Mouse (Mus musculus) heart, postnatal 0 days (tissue): ENCODE data around the gene Depdc5. TPM values are rescaled to one million over a fixed set of nuclear protein-coding genes. Genes with fewer than 3 reads are reported as not detected.

Experiments used
- ATAC-seq: fragments of 200-750 bp; cut with Nextera tagmentation; 2 replicates; pipeline ENCODE4 v1.8.0; 2017; ENCODE audit warnings: low read depth, moderate number of reproducible peaks, moderate library complexity; ENCODE audit not compliant: insufficient read depth
- DNase-seq: peaks from one replicate; pipeline ENCODE4 v3.0.0-alpha.2; 2016; ENCODE audit warnings: low spot score
- H3K27ac ChIP-seq: fragments of 300-500 bp; sonication (generic); 2 replicates; pipeline ENCODE4 v1.5.1; 2014; ENCODE audit warnings: low read depth, mild to moderate bottlenecking
- H3K27me3 ChIP-seq: fragments of 300-500 bp; sonication (generic); 2 replicates; pipeline ENCODE4 v1.6.1; 2014; ENCODE audit warnings: low read length, mixed read lengths; ENCODE audit not compliant: control insufficient read depth, insufficient read depth
- H3K36me3 ChIP-seq: fragments of 300-500 bp; sonication (generic); replicated peaks from 2 replicates; pipeline ENCODE4 v1.6.1; 2014; ENCODE audit warnings: low read length, mixed read lengths; ENCODE audit not compliant: control insufficient read depth, insufficient read depth
- H3K4me1 ChIP-seq: fragments of 300-500 bp; sonication (generic); 2 replicates; pipeline ENCODE4 v1.6.1; 2014; ENCODE audit warnings: antibody characterized with exemption; ENCODE audit not compliant: control insufficient read depth, insufficient read depth
- H3K4me2 ChIP-seq: fragments of 300-500 bp; sonication (generic); 2 replicates; pipeline ENCODE4 v1.6.1; 2014; ENCODE audit warnings: low read depth, mild to moderate bottlenecking, low read length, moderate library complexity
- H3K4me3 ChIP-seq: fragments of 300-500 bp; sonication (generic); 2 replicates; pipeline ENCODE4 v1.5.1; 2014; ENCODE audit warnings: low read depth, low read length
- H3K9ac ChIP-seq: fragments of 300-500 bp; sonication (generic); replicated peaks from 2 replicates; pipeline ENCODE4 v1.6.1; 2014; ENCODE audit warnings: low read depth, low read length, mixed read lengths
- H3K9me3 ChIP-seq: fragments of 300-500 bp; sonication (generic); replicated peaks from 2 replicates; pipeline ENCODE4 v1.6.1; 2016; ENCODE audit warnings: low read length; ENCODE audit not compliant: control insufficient read depth
- CTCF ChIP-seq: IDR thresholded peaks from 2 replicates; pipeline ENCODE4 v1.5.1; 2016; ENCODE audit warnings: antibody characterized with exemption, control low read depth, low read depth
- EP300 ChIP-seq: IDR thresholded peaks from 2 replicates; pipeline ENCODE4 v1.6.1; 2016; ENCODE audit warnings: antibody characterized with exemption, low read depth
- WGBS: fragments of 180-500 bp; shearing (Covaris S2); extraction: QIAGEN DNeasy Blood & Tissue Kit; methylation state at CpG from one replicate; pipeline ENCODE4 v1.1.7; 2014; 5-methylcytosine and 5-hydroxymethylcytosine counted together
- polyA plus RNA-seq: library from polyadenylated mRNA; unstranded; fragments of >200 nt; fragmentation: Nextera tagmentation; extraction: Ambion mirVana; gene quantifications from 2 replicates; pipeline ENCODE4 v1.2.1, GENCODE M21; 2015
- total RNA-seq: library from RNA; depleted of rRNA; stranded (reverse); fragments of >200 nt; gene quantifications from 2 replicates; pipeline ENCODE4 v1.2.3, GENCODE M21; 2014; ENCODE audit warnings: low replicate concordance

Depdc5 gene
- total and polyA plus RNA-seq, 2 experiments from 2014 or later, result 5.9 to 58.4 TPM

DNA sequence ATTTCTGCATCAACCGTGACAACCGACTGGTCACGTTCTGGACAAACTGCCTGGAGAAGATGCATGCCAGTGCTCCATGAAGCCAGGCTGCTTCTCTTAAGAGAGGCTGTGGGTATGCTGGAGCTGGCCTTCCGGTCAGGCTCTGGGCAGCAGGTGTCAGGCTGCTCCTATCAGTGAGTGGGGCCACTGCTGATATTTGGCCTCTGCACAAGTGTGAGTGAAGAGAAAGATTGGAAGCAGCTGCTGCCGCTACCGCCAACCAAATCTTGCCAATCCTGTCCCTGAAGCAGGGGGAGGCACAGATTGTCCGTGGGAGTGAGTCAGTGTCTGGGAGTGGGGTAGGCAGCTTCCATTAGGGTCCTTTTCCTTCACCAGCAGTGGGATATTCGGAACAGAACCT lies 127.7 kb downstream of the Depdc5 start:
- Histone ChIP-seq H3K9me3 (no peaks in the 10 kb centered on the region), H3K4me3 (no peak overlapping the region), H3K36me3 (peaks cover 13% of the 10 kb centered on the region), H3K9ac (no peak overlapping the region), H3K27ac (peak overlapping the region; percentile 90), H3K4me2 (peak overlapping the region; percentile 45), H3K4me1 (peaks cover 31% of the 10 kb centered on the region; the same call in 1 of the 2 replicates), H3K27me3 (no peaks in the 10 kb centered on the region)
- peak; percentile 52; the same call in 1 of the 2 replicates for TF ChIP-seq CTCF
- peak; percentile 52; the same call in 1 of the 2 replicates for TF ChIP-seq EP300
- DNase-seq, result peak; percentile 77
- WGBS, result 29% methylated on average over 8 of the region's 8 CpGs
- ATAC-seq, result peak; percentile 81

DNA sequence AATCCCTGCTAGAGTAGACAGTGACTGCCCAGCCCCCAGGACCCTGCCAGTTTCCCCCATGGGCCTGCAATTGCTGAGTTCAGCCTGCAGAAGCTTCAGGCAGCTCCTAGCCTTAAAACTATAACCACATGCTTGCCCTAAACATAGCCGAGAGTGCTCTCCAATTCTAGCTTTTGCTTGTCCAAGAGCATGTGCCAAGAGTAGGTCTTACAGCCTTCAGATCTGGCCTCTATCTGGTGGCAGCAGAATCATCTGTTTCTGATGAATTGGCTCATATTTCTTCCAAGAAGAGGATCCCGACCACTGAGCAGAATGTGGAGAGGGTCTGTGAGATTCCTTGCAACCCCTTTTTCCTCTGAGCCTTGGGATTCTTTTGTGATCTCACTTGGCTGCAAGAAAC lies 131.0 kb downstream of the Depdc5 start:
- no peak for ATAC-seq
- Histone ChIP-seq H3K27me3 (no peaks in the 10 kb centered on the region), H3K9me3 (no peaks in the 10 kb centered on the region), H3K4me1 (peaks cover 20% of the 10 kb centered on the region; the same call in 1 of the 2 replicates), H3K27ac (no peak overlapping the region), H3K4me3 (no peak overlapping the region), H3K9ac (no peak overlapping the region), H3K4me2 (no peak overlapping the region), H3K36me3 (no peaks in the 10 kb centered on the region)
- 33% methylated on average over 2 of the region's 2 CpGs for WGBS
- DNase-seq, result no peak
- no peak for TF ChIP-seq EP300
- TF ChIP-seq CTCF, result no peak

DNA sequence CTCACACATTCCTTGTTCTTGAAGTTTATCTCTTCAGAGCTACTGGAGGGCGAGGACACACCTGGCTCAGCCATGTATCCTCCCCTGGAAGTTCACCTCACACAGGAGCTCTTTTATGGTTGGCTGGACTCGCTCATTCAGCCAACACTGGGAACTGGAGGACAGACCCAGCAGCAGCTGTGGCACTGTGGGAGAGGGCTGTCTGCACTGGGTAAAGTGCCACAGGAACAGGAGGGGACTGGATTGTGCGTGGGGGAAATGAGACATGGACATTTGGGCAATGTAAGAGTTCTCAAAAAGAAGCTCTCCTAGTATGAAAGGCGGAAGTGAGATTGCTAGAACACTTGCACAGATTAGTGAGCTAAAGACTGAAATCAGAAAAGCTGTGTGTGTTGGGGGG lies 132.3 kb downstream of the Depdc5 start:
- Histone ChIP-seq H3K9ac (no peak overlapping the region), H3K4me2 (no peak overlapping the region), H3K36me3 (no peaks in the 10 kb centered on the region), H3K27me3 (no peaks in the 10 kb centered on the region), H3K4me1 (peaks cover 17% of the 10 kb centered on the region; the same call in 1 of the 2 replicates), H3K9me3 (no peaks in the 10 kb centered on the region), H3K27ac (no peak overlapping the region), H3K4me3 (no peak overlapping the region)
- no peak for ATAC-seq
- DNase-seq, result no peak
- 79% methylated on average over 4 of the region's 4 CpGs for WGBS
- TF ChIP-seq CTCF, result no peak
- no peak for TF ChIP-seq EP300

DNA sequence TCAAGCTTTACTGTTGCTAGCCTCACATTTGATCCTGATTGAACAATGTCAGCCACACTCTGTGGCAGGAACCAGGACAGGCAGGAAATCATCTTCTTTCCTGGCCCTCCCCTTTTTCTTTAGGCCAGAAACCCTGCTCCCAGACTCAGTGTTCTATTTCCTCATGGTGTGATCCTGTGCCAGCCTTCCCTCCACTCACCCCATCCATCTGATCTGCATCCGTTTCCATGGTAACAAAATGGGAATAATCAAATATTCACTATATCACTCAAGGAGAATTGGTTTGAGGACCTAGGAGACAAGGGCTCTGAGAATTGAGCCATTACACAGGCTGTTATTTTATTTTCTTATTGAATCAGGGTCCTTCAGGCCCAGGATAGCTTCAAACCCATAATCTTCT lies 133.1 kb downstream of the Depdc5 start:
- TF ChIP-seq CTCF (no peak), EP300 (no peak)
- Histone ChIP-seq H3K27me3 (no peaks in the 10 kb centered on the region), H3K9me3 (no peaks in the 10 kb centered on the region), H3K36me3 (no peaks in the 10 kb centered on the region), H3K4me2 (no peak overlapping the region), H3K4me1 (peaks cover 11% of the 10 kb centered on the region; the same call in 1 of the 2 replicates), H3K4me3 (no peak overlapping the region), H3K27ac (no peak overlapping the region), H3K9ac (no peak overlapping the region)
- ATAC-seq (no peak), DNase-seq (no peak)
- WGBS, result 74% methylated on average over 1 of the region's 1 CpGs

DNA sequence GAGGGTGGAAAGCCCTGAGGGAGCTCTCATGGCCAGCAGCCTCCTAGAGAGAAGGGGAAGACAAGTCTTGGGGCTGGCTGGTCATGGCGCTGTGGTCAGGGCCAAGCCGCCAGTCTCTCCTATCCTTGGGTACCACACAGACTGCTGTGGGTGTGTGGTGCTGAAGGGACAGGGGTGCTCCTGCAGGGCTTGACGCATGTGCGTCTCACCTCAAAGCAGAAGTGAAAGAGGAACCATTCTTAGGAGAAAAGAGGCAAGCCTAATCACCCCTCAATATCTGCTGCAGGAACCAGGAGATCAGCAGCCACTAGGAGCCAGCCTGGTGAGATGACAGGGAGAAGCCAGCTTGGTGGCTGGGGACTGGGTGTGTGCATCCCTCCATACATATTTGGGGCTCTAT lies 134.2 kb downstream of the Depdc5 start:
- no peak overlapping the region for H3K27ac ChIP-seq
- ATAC-seq (peak; percentile 49; the same call in 1 of the 2 replicates), DNase-seq (no peak)
- no peak overlapping the region for H3K9ac ChIP-seq
- H3K27me3 ChIP-seq, result no peaks in the 10 kb centered on the region
- 31% methylated on average over 4 of the region's 4 CpGs for WGBS
- H3K36me3 ChIP-seq, result no peaks in the 10 kb centered on the region
- no peak overlapping the region for H3K4me2 ChIP-seq
- no peaks in the 10 kb centered on the region for H3K9me3 ChIP-seq
- no peak for TF ChIP-seq CTCF
- TF ChIP-seq EP300, result no peak
- H3K4me1 ChIP-seq, result peaks cover 8% of the 10 kb centered on the region; the same call in 1 of the 2 replicates
- no peak overlapping the region for H3K4me3 ChIP-seq

DNA sequence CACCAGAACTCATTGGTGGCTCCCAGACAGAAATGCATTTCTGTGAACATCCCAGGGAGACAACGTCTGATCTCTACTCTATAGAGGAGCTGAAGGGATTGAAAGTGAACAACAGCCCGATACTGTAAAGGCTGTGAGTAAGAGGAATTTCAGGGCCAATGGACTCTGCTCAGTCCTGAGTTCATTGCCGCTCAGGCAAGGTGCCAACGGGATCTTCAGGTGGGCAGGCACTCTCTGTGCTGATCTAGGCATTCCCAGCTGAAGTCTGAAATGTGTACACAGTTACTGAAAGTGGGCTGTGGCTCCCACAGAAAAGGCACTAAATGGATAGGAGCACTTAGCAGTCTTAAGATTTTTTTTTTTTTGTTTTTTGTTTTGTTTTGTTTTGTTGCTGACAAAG lies 135.3 kb downstream of the Depdc5 start:
- 70% methylated on average over 4 of the region's 4 CpGs for WGBS
- H3K27me3 ChIP-seq, result no peaks in the 10 kb centered on the region

More for the DNA sequence above, 135.3 kb downstream of the Depdc5 start:
- Histone ChIP-seq H3K4me2 (no peak overlapping the region), H3K4me3 (no peak overlapping the region), H3K9me3 (no peaks in the 10 kb centered on the region), H3K4me1 (peaks cover 6% of the 10 kb centered on the region; the same call in 1 of the 2 replicates), H3K36me3 (no peaks in the 10 kb centered on the region), H3K27ac (no peak overlapping the region), H3K9ac (no peak overlapping the region)
- no peak for TF ChIP-seq CTCF
- ATAC-seq (no peak), DNase-seq (no peak)
